Mouse (Mus musculus) 416B (cell line): ENCODE measurements at regions not wholly inside any gene's neighbourhood (a gene's known extent, or its start where the extent isn't known, plus 50 kb on each side); places are given as distances from the start of the nearest gene placed in this dataset.
"Not testable (repeated sequence)": the region's sequence is repeated elsewhere in the genome, so short reads cannot be mapped to it uniquely, and the experiment has no call there.

Experiments
- DNase-seq: peaks from one replicate; pipeline ENCODE4 v3.0.0; 2011; ENCODE audit warnings: low read depth

DNA sequence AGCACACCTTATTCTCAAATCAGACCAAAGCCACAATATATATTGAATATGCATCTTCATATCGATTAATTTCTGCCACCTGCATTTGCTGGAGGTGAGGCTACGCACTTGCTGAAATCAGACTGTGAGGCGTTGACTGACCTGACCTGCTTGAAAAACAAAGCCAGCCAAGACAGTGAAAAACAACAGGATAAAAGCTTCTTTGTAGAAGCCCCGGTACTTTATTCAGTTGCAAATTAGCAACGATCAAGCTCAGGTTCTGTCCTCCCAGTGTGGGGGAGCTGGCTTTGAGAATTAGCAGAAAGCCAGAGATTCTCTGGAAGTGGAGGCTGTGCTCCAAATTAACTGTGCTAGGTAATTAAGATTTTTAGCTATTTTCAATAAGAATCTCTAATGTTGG lies 100.6 kb downstream of the Vmn2r79 start:
- DNase-seq, result no peak

DNA sequence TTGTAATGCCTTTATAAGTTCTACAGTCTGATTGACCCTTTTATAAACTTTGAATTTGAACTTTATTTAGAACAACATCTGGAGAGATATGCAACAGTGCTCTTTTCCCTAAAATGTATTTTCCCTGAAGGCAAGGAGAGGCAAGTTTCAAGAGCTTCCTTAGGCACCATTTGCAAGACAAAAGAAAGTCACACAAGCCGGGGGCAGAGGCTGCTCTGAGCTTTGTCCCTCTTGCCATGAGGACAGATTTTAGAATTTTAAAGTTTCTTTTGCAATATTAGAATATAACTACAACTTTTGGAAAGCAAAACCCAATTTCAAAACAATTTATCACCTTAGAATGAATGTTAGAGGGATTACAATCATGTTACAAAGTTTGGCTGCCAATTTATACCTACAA lies 103.7 kb downstream of the Vmn2r79 start:
- DNase-seq, result not testable (repeated sequence)

DNA sequence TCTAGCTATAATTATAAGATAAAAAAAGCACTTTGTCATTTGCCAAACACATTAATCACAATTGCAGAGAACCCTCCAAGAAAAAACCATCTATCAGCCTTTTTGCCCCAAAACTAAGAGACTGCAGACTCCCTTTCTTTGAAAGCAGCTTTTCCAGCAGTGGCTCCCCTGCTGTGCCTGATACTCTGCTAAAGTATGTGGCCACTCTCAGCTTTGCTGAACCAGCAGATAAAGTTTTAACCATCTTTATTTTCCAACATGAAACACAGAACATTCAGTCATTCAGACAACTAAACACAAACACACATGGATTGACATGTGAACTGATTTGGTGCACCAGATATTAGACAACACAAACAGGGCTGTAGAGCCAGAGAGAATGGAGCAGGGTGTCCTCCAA lies 104.5 kb downstream of the Vmn2r79 start:
- DNase-seq, result not testable (repeated sequence)

DNA sequence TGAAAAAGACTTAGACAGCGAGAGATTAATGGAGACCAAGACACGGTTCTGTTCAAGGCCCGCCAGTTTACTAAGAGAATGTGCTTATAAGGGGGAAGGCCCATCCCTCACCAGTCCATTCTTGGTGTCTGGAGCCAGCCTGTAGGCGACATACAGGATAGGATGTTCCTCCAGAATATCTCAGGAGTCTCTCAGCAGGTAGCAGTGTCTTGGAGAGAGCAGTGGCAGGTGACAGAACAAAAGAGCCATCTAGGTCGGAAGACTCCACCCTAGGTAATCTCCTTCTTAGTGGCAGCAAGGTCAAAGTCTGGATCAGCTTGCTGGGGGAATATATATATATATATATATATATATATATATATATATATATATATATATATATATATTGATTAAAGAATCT lies 105.4 kb downstream of the Vmn2r79 start:
- DNase-seq, result not testable (repeated sequence)

DNA sequence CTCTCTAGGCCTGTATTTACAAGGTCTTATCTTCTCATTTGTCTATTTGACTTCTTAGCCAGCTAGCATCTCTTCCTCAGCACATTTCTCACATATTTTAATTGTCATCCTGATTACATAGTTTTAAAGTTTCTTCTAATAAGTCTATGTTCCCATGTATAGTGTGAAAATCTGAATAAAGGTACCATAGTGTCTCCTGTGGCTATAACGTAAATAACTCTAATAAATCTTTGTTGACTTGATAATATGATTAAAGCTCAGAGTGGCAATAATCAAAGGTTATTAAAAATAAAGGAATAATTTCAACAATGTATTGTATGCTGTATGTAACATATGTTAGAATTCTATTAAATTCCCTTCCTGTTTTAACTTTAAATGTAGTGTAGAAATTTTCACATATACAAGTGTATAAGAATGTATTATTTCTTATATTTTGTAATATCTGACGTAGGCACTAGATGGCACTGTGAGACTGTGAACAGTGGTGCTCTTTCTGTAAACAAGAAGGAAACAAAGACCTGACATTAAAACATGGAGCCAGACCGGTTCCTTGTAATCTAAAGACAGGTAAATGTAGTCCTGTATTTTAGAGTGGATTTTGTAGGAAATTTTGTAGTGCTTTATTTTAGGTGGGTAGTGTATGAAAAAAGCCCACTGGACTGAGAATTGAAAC lies 114.5 kb downstream of the Vmn2r79 start:
- peak; percentile 69 for DNase-seq

DNA sequence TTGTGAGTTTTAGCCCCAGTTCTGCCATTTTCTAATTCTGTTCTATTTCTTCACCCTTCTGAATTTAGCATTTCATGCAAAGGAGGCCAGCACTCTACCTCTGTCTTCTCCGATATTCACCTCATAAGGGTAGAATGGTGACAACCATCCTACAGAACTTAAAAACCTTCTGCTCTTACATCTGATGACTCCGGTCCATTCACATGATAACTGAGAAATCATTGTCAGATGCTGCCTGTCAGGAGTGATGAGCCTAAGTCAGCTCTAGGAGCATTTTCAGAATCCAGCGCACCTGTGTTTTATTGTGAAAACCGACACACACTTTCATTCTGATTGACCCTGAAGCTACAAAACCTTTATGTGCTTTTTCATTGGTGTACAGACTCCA lies 115.1 kb downstream of the Vmn2r79 start:
- DNase-seq, result no peak

DNA sequence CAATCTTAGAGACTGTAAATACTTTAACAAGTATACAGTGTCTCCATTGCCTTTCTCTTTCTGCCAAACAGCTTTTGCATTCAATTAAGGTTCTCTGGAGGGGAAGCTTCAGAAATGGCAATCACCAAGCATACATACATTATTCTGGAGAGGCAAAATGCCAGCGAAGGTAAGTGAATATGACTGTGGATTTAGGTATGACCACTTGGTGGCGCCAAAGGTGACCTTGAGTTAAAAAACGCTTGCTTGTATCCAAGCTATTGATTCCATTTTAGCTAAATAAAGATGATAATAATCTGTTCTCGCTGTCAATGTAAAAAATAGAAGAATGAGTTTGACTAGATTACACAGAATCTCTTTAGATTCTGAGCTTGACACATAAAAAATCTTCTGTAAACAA lies 117.7 kb downstream of the Vmn2r79 start:
- peak; percentile 58 for DNase-seq

DNA sequence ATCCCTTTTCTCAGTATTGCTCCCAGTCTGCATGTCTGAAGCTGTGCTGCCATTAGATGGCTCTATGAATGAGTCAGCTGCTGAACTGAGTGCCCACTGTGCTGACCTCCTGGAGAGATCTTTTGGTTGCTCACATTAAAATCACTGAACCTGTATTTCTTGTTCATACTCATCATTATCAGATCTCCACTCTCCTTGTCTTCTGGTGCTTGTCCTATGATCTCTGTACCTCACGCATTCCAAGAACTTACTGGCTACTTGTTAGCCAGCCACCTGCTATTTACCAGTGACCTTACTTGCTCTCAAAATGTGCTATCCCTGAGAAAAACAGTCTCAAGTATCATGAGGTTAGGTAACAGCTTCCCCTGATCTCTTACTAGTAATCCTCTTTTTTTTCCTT lies 123.4 kb upstream of the Nox4 start:
- no peak for DNase-seq

DNA sequence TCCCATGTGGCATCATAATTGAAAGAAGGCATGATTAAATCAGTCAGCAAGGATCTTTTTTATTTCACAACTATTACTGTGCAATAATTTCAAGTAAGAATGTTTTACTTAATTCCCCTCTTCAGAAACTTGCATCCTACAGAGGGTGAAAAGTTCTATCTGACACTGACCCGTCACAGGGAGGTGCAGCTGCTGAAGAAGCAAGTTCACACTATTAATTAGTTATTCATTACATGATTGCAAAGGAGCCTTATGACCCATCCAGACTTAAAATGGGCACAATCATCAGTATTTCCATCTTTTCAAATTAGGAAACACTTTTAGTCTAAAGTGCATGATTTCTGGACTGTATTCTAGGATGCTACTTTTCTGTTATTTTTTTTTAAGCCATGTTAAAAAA lies 100.0 kb upstream of the Nox4 start:
- DNase-seq, result no peak

DNA sequence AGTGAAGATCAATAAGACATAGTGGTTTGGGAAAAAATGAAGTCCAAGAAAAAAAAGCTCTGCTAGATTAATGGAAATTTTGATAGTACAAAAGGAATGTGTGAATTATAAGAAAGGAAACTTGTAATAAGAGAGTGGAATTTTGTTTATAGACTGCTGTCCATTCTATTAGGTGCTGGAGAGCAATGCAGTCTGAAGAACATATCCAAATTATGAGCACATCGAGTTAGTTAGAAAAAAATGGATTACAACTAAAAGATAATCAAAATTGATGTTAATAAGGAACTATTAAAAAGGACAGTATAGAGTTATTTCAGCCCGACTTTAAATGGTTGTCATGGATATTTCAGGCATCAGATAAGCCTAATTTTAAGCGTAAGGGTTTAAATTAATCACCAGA lies 98.2 kb upstream of the Nox4 start:
- no peak for DNase-seq

DNA sequence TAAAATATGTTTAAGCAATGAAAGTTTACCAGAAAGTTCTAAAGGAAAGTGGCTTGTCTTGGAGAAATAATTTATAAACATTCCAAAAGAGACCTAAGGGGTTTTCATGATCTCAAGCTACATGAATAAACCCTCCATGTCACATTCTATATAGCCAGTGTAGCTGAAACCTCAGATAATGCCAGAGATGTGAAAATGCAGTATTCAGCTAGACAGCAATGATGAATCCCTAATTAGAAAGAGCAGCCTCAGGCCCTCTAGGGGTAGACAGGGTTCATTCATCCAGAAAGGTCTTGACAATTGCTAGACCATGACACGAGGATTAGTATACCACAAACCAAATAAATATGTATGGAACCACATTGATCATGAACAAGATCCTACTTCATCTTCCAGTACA lies 97.2 kb upstream of the Nox4 start:
- DNase-seq, result no peak

DNA sequence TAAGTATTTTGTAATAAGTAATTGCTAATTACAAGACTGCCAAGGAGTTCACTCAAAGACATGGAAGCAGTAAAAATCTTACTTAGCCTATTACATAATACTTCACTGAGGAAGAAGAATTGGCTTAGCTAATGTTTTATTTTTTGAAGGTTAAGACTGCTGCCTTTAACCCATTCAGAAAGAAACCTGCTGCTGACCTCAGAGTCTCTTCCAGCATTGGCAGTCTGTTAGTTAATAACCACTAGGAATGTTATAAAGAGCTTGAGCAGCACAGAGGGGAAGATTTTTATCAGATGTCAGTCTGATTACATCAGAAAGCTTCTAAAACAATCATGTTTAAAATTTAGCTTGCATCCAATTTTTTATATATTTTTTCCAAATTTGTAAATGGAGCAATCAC lies 94.9 kb upstream of the Nox4 start:
- DNase-seq, result no peak

DNA sequence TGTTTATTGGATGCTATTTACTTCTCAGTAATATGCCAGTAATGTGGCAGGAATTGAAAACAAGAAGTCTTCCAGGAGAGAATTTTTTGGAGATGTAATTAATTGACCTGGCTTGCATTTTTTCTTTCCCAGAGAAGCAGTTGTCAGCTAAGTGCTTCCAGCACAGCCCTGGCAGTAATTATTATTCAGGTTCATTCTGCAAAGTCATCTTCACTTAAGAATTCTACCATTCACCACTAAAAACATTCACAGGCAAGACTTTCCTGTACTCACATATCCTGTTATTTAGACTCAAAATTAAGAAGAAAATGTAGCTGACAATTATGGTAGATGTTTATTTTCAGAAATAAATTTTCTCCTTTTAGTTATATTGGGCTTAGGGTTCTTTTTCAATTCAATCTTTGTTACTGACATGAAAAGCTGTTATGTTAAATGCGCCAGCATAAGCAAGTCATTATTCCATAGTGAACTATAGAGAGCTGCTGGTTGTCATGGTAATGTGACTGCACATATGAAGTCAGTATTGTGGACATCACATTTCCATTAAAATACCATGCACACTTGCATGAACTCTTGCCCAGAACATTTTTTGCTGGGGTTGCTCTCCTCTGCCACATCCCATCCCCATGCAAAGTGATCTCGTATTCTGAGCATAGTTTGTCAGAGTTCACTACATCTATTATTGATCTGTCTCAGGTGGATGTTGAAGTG lies 59.3 kb upstream of the Nox4 start:
- DNase-seq, result no peak

DNA sequence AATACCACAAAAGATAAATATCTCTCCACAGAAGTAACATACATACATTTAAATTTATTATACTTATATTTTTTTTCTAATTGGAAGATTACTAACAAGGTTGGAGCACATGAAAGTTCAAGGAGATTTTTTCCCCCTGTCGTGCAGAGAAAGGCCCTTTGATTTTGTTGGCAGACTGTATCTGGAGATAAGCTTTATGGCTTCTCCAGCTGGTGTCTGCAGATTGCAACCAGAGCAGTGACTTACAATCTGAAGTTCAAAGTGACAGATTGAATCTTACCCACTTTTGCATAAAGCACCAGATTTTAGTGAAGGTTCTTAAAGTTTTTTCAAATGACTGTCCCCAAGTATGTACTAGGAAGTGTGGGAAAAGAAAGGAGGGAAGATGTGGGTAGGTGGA lies 50.2 kb upstream of the Nox4 start:
- no peak for DNase-seq
